Mouse (Mus musculus): ENCODE measurements around the gene Hist1h2bq.

- no peak for TF ChIP-seq CTCF (IDR thresholded peaks at IDR 0.05; ENCODE audit: borderline replicate concordance, insufficient read depth, low read length)
- TF ChIP-seq POLR2A (IDR thresholded peaks at IDR 0.05; ENCODE audit: low read depth, low read length), result no peak
Observed at GRCm38 (mm10) chr13:21781639-21782038, 28.4 kb downstream of the Hist1h2bq start.

All from embryonic fibroblast, embryonic 13.5 days (primary cell).